Mouse (Mus musculus): Measurements from ENCODE around the gene Fam168a. TPM values are rescaled to one million over a fixed set of nuclear protein-coding genes. Genes with fewer than 3 reads are reported as not detected.

The Fam168a gene
- 39.7 TPM for total RNA-seq (2023)

DNA sequence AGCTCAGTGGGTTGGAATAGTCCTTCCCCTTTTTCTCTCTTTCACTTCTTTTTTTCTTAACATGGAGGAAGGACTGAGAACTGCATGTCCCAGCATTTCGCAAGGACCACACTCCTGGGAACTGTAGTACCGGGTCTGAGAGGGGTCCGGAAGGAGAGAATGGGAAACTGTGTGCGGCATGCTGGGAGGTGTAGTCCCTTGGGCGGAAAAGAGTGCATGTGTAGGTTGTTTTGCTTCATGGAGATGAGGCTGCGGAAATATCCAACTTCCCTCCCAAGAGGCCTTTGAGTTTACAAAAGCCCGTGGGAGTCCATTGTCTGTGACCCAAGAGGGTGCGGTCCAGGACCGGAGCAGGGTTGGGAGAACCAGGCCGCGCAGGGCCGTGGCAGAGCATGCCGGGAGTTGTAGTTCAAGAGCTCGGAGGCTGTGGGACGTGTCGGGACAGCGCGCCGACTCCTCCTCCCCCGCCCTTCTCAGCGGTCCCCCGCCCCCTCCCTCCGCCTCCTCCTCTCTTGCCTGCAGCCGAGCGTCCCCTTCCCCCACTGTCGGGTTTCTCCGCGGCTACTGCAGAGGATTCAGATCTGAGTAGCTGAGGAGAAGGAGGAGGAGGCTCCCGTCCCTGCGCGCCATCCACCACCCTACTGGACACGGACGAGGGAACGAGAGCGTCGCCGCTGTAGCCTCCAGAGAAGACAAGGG, at the start of gene Fam168a:
Fam168a (plus strand) TSS at position 493 of the 699 bp plus-strand sequence.

DNA sequence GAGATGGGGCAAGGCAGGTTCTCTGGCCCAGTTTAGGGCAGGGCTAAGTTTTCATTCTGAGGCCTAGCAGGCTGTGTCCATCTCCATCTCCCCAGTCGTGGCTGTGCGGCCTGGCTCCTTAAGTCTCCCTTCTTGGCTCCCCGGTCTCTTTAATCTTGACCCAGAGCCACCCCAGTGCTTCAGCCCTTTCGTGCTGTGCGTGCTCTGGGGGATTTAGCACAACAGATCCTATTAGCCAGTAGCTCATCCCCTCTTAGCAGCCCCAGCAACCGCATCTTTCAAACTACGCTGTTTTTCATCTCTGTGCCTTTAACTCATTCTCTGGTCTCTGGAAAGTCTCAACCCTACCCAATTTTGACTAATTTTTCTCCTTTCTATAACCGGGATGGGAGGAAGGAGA, 44.2 kb upstream of the Fam168a start, which contains the start of gene Plekhb1:
Plekhb1 (minus strand) TSS at position 184 of the 400 bp plus-strand sequence.

DNA sequence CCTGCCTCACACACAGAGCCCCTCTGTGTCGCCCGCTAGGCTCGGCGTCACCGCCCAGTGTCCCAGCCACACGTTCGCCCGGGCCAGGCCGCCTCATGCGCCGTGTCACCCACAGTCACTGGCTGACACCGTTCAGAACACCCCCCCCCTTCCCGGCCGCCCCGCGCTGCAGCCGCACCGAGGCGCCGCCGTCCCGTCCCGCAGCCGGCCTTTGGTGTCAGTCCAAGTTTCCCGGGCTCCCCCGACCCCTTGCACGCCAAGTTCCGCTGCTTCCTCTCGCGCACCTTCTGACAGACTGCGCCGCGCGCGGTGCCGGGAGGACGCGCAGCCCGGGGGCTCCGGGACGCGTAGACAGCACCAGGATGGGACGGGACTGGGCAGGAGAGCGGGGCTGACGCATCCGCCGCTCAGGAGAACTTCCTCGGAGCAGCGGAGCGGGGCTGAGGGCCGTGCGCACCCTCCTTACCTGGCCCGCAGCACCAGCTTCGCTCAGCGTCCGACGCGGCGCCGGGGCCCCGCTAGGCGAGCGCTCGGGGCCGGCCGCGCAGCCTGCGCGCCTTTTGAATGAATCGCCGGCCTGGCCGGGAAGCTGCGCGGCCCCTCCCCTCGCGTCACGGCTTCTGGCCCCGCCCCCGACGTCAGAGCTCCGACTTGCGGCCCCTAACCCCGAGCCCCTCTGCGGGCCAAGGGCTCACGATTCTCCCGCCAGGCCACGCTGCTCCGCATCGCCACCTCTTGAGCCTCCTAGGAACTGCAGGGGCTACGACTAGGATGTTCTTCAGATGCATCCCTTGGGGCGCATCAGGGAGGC, 156.6 kb downstream of the Fam168a start, which contains the start of gene Relt:
Relt (minus strand) TSS at position 619 of the 811 bp plus-strand sequence.

Other genes starting within 250 kb of the Fam168a start
- gene Ucp3, start 233.6 kb upstream of the Fam168a start, total RNA-seq (2023), result 0.86 TPM
- 845 TPM for gene Ucp2, start 213.3 kb upstream of the Fam168a start, total RNA-seq (2023)
- gene Dnajb13, start 191.7 kb upstream of the Fam168a start, total RNA-seq (2023), result 3.7 TPM
- gene Coa4, start 169.6 kb upstream of the Fam168a start, total RNA-seq (2023), result 6.9 TPM
- gene Rab6a, start 99.2 kb upstream of the Fam168a start, total RNA-seq (2023), result 50.9 TPM
- gene Mrpl48, start 98.3 kb upstream of the Fam168a start, total RNA-seq (2023), result 28.3 TPM
- not detected for gene Plekhb1, start 44.2 kb upstream of the Fam168a start, total RNA-seq (2023)
- gene Relt, start 156.8 kb downstream of the Fam168a start, total RNA-seq (2023), result 37.2 TPM
- not detected for gene Arhgef17, start 225.5 kb downstream of the Fam168a start, total RNA-seq (2023)